Mouse (Mus musculus) midbrain, embryonic 13.5 days (tissue): ENCODE results near the gene Gm49721. TPM values are rescaled to one million over a fixed set of nuclear protein-coding genes. Genes with fewer than 3 reads are reported as not detected.
A peak's percentile ranks its signal among the peaks of the same experiment; 100 is the strongest.
"Not testable (repeated sequence)": the region's sequence is repeated elsewhere in the genome, so short reads cannot be mapped to it uniquely, and the experiment has no call there.

Experiments
- ATAC-seq: fragments of 200-750 bp; cut with Nextera tagmentation; 2 replicates; pipeline ENCODE4 v1.8.0; 2017; ENCODE audit warnings: mild to moderate bottlenecking, moderate TSS enrichment, moderate library complexity
- H3K27ac ChIP-seq: fragments of 300-500 bp; sonication (generic); 2 replicates; pipeline ENCODE4 v1.5.1; 2015; ENCODE audit warnings: inconsistent platforms, mild to moderate bottlenecking, moderate library complexity
- H3K27me3 ChIP-seq: fragments of 300-500 bp; sonication (generic); 2 replicates; pipeline ENCODE4 v1.6.1; 2015; ENCODE audit warnings: mild to moderate bottlenecking, inconsistent platforms
- H3K36me3 ChIP-seq: fragments of 300-500 bp; sonication (generic); 2 replicates; pipeline ENCODE4 v1.6.1; 2015; ENCODE audit warnings: mild to moderate bottlenecking, inconsistent platforms
- H3K4me1 ChIP-seq: fragments of 300-500 bp; sonication (generic); replicated peaks from 2 replicates; pipeline ENCODE4 v1.6.1; 2015; ENCODE audit warnings: inconsistent platforms
- H3K4me2 ChIP-seq: fragments of 300-500 bp; sonication (generic); replicated peaks from 2 replicates; pipeline ENCODE4 v1.6.1; 2015; ENCODE audit warnings: moderate library complexity, mild to moderate bottlenecking, inconsistent platforms
- H3K4me3 ChIP-seq: fragments of 300-500 bp; sonication (generic); replicated peaks from 2 replicates; pipeline ENCODE4 v1.5.1; 2015; ENCODE audit warnings: mild to moderate bottlenecking, inconsistent platforms
- H3K9ac ChIP-seq: fragments of 300-500 bp; sonication (generic); replicated peaks from 2 replicates; pipeline ENCODE4 v1.6.1; 2015; ENCODE audit warnings: mild to moderate bottlenecking, inconsistent platforms
- H3K9me3 ChIP-seq: fragments of 300-500 bp; sonication (generic); 2 replicates; pipeline ENCODE4 v1.6.1; 2016; ENCODE audit warnings: mild to moderate bottlenecking, inconsistent platforms
- WGBS: fragments of 180-500 bp; shearing (Covaris S2); methylation state at CpG from one replicate; pipeline ENCODE4 v1.1.7; 2015; 5-methylcytosine and 5-hydroxymethylcytosine counted together
- polyA plus RNA-seq: library from polyadenylated mRNA; unstranded; fragments of >200 nt; fragmentation: Nextera tagmentation; extraction: Ambion mirVana; gene quantifications from 2 replicates; pipeline ENCODE4 v1.2.1, GENCODE M21; 2015

Gene Gm49721
- polyA plus RNA-seq, 1 experiment from 2014 or later = 0.35 TPM

DNA sequence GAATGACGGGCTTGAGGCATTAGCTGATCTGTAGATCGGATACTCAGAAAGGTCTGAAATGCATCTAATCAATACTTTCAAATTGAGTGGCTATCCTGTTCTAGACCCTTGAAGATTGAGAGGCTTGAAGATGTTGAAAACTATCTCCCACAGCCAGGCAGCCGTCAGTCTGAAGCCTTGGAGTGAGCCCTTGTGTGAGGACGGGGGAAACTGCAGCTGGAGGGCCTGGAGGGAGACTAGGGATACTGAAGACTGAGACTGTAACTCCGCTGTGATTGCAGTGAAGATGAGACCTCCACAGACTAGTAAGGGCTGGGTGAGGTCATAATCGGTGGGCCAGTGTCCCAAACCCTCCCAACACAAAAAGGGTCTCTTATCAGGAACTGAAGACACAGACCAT is 16.4 kb upstream of the Gm49721 start:
- not testable (repeated sequence) for H3K27ac ChIP-seq, H3K9ac ChIP-seq, H3K4me1 ChIP-seq, ATAC-seq, H3K4me3 ChIP-seq, H3K4me2 ChIP-seq, H3K27me3 ChIP-seq, H3K9me3 ChIP-seq, H3K36me3 ChIP-seq
- 80% methylated on average over 4 of the region's 6 CpGs for WGBS

DNA sequence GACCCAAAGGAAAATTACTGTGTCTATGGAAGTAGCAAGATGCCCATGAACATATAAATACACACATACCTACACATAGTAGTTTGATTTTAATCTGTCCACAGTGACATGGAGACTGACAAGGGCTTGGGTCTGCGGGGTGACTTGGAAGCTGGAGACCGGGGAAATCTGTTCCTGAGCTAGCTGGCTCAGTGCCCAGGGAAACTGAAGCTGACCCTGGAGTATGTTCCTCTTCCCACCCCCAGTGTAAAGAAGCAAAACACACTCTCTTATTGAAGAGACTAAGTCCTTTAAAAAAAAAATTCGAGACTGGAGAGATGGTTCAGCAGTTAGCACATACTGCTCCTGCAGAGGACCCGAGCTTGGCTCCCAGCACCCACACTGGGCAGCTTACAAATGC is 15.8 kb upstream of the Gm49721 start:
- ATAC-seq, H3K4me2 ChIP-seq, H3K9ac ChIP-seq, H3K9me3 ChIP-seq, H3K36me3 ChIP-seq, H3K4me1 ChIP-seq, H3K4me3 ChIP-seq, H3K27ac ChIP-seq, H3K27me3 ChIP-seq: not testable (repeated sequence)
- 83% methylated on average over 4 of the region's 4 CpGs for WGBS

DNA sequence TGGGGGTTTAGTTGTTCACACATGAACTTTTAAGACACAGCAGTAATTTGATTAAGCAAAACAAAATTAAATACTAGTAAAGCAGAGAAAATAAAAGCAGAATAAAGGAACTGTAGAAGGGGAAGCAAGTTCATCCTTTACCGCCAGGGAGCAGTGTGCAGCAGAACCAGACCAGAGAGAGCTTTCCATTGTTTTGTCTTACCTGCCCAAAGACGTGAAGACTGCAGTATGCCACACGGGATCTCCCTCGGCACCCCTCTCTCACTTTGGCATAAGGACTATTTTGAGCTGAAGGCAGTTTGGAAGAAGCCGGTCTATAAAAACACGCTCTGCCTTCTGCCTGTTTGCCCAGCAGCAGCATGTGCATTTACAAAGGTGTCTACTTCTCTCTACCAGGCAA is 13.3 kb upstream of the Gm49721 start:
- not testable (repeated sequence) for H3K4me3 ChIP-seq, H3K36me3 ChIP-seq, H3K9ac ChIP-seq, H3K4me2 ChIP-seq, H3K27ac ChIP-seq, H3K9me3 ChIP-seq, H3K4me1 ChIP-seq, ATAC-seq, H3K27me3 ChIP-seq
- WGBS = 13% methylated on average over 6 of the region's 6 CpGs

DNA sequence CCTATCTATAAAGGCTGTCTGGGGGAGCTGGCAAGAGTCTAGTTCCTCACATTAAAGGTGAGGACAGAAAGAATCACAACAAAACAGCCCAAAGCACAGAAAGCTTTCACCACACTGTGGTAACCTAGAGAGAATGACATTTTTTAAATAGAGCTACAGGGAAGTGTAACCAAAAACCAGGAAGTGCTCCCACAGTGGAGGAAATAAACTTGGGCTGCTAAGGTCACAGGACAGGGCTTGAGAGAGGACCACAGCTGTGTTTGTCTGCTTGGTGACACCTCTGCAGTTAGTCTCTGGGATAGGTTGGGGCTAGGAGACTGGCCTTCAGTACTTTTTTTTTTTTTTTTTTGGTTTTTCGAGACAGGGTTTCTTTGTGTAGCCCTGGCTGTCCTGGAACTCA is 11.0 kb upstream of the Gm49721 start:
- WGBS = 40% methylated on average over 1 of the region's 1 CpGs
- H3K9ac ChIP-seq, H3K27ac ChIP-seq, H3K4me2 ChIP-seq, H3K36me3 ChIP-seq, H3K4me1 ChIP-seq, ATAC-seq, H3K9me3 ChIP-seq, H3K4me3 ChIP-seq, H3K27me3 ChIP-seq: not testable (repeated sequence)

DNA sequence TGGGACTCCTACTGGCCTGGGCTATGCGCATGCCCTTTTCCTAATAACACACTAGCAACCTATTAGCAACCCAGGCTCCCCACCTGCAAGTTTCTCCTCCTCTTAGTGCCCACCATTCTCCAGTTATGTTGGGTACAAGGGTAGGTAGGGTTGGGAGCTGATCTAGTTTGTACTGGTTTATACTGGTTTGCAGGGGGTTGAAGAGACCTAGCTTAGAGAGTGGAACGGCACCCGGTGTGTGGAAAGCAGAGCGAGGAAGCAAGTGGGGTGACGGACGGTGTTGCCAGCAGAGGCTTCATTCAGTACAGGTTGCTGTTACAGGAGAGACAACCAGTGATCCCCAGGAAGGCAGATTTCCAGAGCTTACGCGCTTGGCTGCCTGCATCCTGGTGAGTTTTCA is 8.4 kb upstream of the Gm49721 start, which contains the start of gene Rnaset2b:
Gene Rnaset2b, plus strand, starts transcription at position 301 of the 400 bp plus-strand sequence.
- not testable (repeated sequence) for H3K36me3 ChIP-seq, H3K9me3 ChIP-seq, H3K4me1 ChIP-seq, H3K27me3 ChIP-seq, H3K9ac ChIP-seq, H3K27ac ChIP-seq, ATAC-seq, H3K4me3 ChIP-seq, H3K4me2 ChIP-seq
- 100% methylated on average over 1 of the region's 8 CpGs for WGBS

DNA sequence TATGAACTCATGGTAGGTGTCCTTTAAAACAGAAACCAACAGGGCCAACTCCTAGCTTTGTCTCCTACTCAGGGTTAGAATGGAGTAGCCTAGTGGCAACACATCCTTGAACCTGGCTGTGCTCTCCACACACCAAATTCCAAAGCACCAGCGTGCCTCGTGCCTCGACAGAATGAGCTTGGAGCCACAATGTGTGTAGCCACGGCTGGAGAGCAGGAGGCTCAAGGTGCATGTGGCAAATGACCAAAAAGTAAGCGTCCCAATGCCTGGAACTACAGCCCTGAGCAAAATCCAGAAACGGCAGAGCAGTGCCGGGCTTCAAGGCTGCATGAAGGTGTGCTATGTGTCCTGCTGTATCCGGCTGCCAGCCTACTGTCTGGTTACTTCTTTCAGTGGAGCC is 7.5 kb upstream of the Gm49721 start:
- ATAC-seq = not testable (repeated sequence)

DNA sequence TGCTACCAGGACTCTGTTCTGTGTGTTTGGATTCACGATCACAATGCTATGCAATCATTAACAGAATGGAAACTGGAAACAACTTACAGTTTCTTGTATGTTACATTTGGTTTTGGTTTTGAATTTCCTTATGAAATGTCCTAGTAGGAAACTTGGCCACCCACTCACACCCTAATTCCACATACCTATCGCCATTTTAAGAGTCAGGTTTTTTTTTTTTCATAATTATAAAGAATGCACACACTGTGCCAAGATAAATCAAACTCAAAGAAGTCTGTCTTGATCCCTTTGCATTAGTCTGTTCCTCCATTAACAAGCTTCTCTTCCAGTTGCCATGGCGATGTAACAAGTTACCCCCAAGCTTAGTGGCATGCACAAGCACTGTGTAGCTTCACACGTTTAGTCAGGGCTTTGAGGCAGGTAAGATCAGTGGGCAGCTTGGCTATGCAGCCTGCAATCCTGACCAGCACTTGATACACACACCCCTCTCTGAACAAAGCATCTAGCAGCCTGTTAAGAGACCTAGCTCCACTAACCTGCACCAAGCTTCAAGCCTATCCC is 5.8 kb upstream of the Gm49721 start:
- H3K4me3 ChIP-seq, H3K4me1 ChIP-seq, H3K27me3 ChIP-seq, H3K27ac ChIP-seq, H3K4me2 ChIP-seq, H3K9ac ChIP-seq, ATAC-seq, H3K36me3 ChIP-seq, H3K9me3 ChIP-seq: not testable (repeated sequence)
- WGBS = 57% methylated on average over 4 of the region's 4 CpGs

More for the DNA sequence above, 7.5 kb upstream of the Gm49721 start:
- H3K9ac ChIP-seq, H3K4me1 ChIP-seq, H3K4me2 ChIP-seq, H3K27ac ChIP-seq, H3K27me3 ChIP-seq, H3K4me3 ChIP-seq, H3K36me3 ChIP-seq, H3K9me3 ChIP-seq: not testable (repeated sequence)
- 86% methylated on average over 8 of the region's 8 CpGs for WGBS

DNA sequence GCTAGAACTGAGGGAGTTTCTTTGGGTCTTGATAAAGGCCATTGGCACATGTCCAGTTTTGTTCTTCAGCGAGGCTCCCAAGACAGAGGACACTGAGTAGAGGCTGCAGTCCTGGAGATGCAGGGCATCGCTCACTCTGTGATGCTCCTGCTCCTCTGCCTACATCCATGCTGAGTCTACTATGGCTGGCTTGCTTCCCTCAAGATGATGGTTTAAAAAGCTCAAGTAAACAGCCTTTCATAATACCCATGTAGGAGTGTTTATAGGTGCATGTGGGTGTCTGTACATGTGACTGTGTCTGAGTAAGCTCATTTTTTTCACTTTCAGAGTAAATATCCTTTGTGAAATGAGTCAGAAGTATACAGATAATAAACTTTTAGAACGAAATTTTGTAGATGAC is 3.7 kb upstream of the Gm49721 start:
- not testable (repeated sequence) for H3K4me2 ChIP-seq, H3K9ac ChIP-seq, H3K4me1 ChIP-seq, H3K9me3 ChIP-seq, ATAC-seq, H3K27ac ChIP-seq, H3K36me3 ChIP-seq, H3K4me3 ChIP-seq, H3K27me3 ChIP-seq
- 80% methylated on average over 3 of the region's 3 CpGs for WGBS

DNA sequence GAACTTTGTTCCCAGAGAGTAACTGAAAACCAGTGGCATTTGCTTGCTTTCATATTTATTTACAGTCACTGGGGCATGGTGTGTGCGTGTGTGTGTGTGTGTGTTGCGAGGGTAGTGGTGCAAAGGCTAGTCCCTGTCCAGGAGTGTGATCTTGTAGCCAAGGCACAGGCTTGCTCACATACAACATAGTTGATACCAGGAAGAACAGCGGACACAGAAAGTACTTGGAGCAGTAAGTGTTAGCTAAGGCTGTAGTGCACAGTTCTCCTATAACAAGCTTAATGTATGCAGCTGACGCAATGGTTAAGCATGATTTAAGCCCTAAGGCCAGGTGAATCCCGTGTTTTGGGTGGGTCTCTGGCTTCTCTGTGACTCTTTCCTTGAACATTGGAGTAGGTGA is 676 bp downstream of the Gm49721 start:
- peak overlapping the region; percentile 62 for H3K4me2 ChIP-seq
- H3K36me3 ChIP-seq, H3K27me3 ChIP-seq, H3K27ac ChIP-seq, H3K9me3 ChIP-seq, H3K4me1 ChIP-seq, H3K9ac ChIP-seq: not testable (repeated sequence)
- peak overlapping the region; percentile 50 for H3K4me3 ChIP-seq
- WGBS = 24% methylated on average over 5 of the region's 5 CpGs
- ATAC-seq = 0 out of 2 replicates have a peak, but pooled peaks have one; percentile 7

DNA sequence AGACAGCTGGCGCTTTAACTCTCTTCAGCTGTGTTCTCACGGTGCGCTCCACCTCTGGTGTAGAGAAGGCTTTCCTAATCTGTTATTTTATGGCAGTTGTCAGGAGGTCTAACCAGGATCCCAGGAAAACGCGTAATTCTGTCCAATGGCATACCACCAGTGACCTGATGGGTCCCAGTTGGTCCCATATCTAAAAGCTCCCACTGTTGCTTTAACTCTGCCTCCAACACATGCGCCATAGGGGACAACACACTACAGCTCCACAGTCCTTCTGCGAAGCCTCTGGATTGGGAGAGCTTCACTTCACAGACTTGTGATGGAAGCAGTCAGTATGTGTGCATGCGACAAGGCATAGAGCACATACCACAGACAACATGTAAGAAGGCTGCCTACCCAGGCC is 1.4 kb downstream of the Gm49721 start:
- 98% methylated on average over 5 of the region's 8 CpGs for WGBS
- H3K4me2 ChIP-seq, H3K27me3 ChIP-seq, H3K4me1 ChIP-seq, H3K9me3 ChIP-seq, H3K27ac ChIP-seq, ATAC-seq, H3K9ac ChIP-seq, H3K4me3 ChIP-seq, H3K36me3 ChIP-seq: not testable (repeated sequence)

DNA sequence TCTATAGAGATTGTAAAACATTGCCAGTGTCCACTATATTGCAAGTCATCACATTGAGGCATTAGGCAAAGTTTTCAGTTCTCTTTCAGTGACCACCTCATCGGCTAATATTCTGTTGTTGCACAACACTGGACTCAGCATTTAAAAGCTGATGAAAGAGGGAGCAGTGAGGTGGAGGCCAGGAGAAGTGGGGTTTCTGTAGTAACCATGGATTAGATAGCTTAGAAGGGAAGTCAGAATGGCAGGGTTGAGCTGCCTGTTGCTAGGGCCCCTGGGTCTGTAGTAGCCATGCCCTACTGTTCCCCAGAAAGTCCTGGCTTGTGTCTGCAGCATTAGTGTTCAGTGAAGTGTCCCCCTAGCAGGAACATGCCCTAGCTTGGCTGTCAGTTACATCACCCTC is 7.4 kb downstream of the Gm49721 start:
- WGBS = 97% methylated on average over 1 of the region's 1 CpGs
- not testable (repeated sequence) for H3K36me3 ChIP-seq, H3K4me1 ChIP-seq, H3K4me2 ChIP-seq, H3K27ac ChIP-seq, H3K9ac ChIP-seq, H3K9me3 ChIP-seq, ATAC-seq, H3K4me3 ChIP-seq, H3K27me3 ChIP-seq

DNA sequence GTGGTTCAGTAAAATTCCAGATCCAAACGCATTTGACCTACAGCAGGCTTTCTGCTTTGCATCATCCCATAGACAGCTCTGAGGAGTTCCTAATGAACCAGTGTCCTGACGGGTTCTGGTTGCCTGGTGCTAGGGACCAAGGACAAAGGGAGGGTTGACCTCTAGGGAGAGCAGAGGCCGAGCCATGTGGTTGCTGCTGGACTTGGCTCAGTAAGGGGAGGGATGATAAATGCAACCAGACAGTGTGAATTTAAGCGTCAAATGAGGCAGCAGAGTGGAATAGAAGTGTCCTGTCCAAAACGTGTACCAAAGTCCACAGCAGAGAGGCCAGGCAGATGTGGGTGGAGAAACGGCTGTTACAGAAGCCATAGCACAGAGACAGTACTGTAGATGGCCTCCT is 16.8 kb downstream of the Gm49721 start:
- no CpG with 5 or more reads among the region's 6 CpGs for WGBS
- not testable (repeated sequence) for H3K4me1 ChIP-seq, H3K9ac ChIP-seq, H3K4me3 ChIP-seq, H3K36me3 ChIP-seq, H3K27ac ChIP-seq, H3K9me3 ChIP-seq, H3K27me3 ChIP-seq, ATAC-seq, H3K4me2 ChIP-seq

DNA sequence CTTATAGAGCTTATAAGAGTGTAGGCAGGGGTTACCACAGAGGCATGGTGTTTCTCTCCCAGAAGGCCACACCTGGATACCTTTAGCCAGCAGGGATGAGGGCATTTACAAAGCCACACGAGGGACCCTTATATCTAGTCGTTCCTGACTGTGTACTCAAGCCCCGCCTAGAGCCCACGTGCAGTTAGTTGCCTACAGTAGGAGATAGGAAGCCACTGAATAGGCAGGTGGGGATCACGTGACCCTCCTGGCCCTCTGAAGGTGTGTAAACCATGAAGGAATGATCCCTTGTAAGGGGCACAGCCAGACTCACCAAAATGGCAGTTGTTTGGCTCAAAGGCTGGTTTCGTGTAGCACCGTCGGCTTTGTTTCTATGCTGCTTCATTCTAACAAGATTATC is 18.1 kb downstream of the Gm49721 start:
- H3K4me3 ChIP-seq, H3K9me3 ChIP-seq, H3K9ac ChIP-seq, H3K27ac ChIP-seq, H3K36me3 ChIP-seq, H3K4me1 ChIP-seq, ATAC-seq, H3K4me2 ChIP-seq, H3K27me3 ChIP-seq: not testable (repeated sequence)
- 77% methylated on average over 8 of the region's 8 CpGs for WGBS
